Mouse (Mus musculus) brain, adult 10 weeks (tissue): Measurements from ENCODE around the gene Psmb9. TPM values are rescaled to one million over a fixed set of nuclear protein-coding genes. Genes with fewer than 3 reads are reported as not detected.

ENCODE experiments used
- polyA plus RNA-seq: library from polyadenylated mRNA; stranded (reverse); fragments of 350-450 nt; fragmentation: Illumina TruSeq; extraction: RNeasy Lipid Tissue Mini Kit (QIAGEN cat#74804); gene quantifications from one replicate; pipeline ENCODE4 v1.2.3, GENCODE M21; 2015; ENCODE audit warnings: low read depth, low replicate concordance

Gene Psmb9
- polyA plus RNA-seq, result 3.4 TPM

GRCm38 (mm10) chr17:34187261-34187916 lies at the start of gene Psmb9, which contains the start of gene Tap1:
Psmb9 (minus strand) TSS chr17:34187764.
Tap1 (plus strand) TSS chr17:34187553.

GRCm38 (mm10) chr17:34203444-34203843 lies 15.9 kb upstream of the Psmb9 start, which contains the start of gene Tap2:
Tap2 (plus strand) TSS chr17:34203527.

GRCm38 (mm10) chr17:34196941-34197894 lies 9.7 kb upstream of the Psmb9 start, which contains the start of gene Psmb8:
Psmb8 (plus strand) TSS chr17:34197721.

GRCm38 (mm10) chr17:34152923-34153322 lies 34.6 kb downstream of the Psmb9 start, which contains the start of gene H2-DMb1:
H2-DMb1 (plus strand) TSS chr17:34153072.

GRCm38 (mm10) chr17:34143033-34143432 lies 44.5 kb downstream of the Psmb9 start, which contains the start of gene H2-DMb2:
H2-DMb2 (plus strand) TSS chr17:34143307.

Other genes with a start within 250 kb of the Psmb9 start
- gene Pfdn6, start 247.4 kb downstream of the Psmb9 start, polyA plus RNA-seq, result 145 TPM
- gene Wdr46, start 247.1 kb downstream of the Psmb9 start, polyA plus RNA-seq, result 10.6 TPM
- gene B3galt4, start 236.3 kb downstream of the Psmb9 start, polyA plus RNA-seq, result 6.7 TPM
- 65.0 TPM for gene Vps52, start 232.0 kb downstream of the Psmb9 start, polyA plus RNA-seq
- 1,085 TPM for gene Rps18, start 231.8 kb downstream of the Psmb9 start, polyA plus RNA-seq
- 54.0 TPM for gene H2-K1, start 187.4 kb downstream of the Psmb9 start, polyA plus RNA-seq
- gene Ring1, start 163.1 kb downstream of the Psmb9 start, polyA plus RNA-seq, result 43.2 TPM
- gene H2-Ke6, start 159.7 kb downstream of the Psmb9 start, polyA plus RNA-seq, result 71.2 TPM
- gene Slc39a7, start 156.1 kb downstream of the Psmb9 start, polyA plus RNA-seq, result 90.9 TPM
- gene Rxrb, start 156.0 kb downstream of the Psmb9 start, polyA plus RNA-seq, result 71.9 TPM
- gene Col11a2, start 148.3 kb downstream of the Psmb9 start, polyA plus RNA-seq, result 8.4 TPM
- 1.2 TPM for gene H2-Oa, start 95.4 kb downstream of the Psmb9 start, polyA plus RNA-seq
- gene H2-DMa, start 68.2 kb downstream of the Psmb9 start, polyA plus RNA-seq, result 15.6 TPM
- gene Brd2, start 65.1 kb downstream of the Psmb9 start, polyA plus RNA-seq, result 127 TPM
- gene H2-DMb2, start 44.5 kb downstream of the Psmb9 start, polyA plus RNA-seq, result 0.57 TPM
- 2.6 TPM for gene H2-DMb1, start 34.7 kb downstream of the Psmb9 start, polyA plus RNA-seq
- gene Tap1, start 211 bp downstream of the Psmb9 start, polyA plus RNA-seq, result 2.1 TPM
- gene Psmb8, start 10.0 kb upstream of the Psmb9 start, polyA plus RNA-seq, result 7.5 TPM
- gene Tap2, start 15.8 kb upstream of the Psmb9 start, polyA plus RNA-seq, result 5.0 TPM
- gene H2-Ob, start 51.1 kb upstream of the Psmb9 start, polyA plus RNA-seq, result 1.2 TPM
- 3.8 TPM for gene H2-Ab1, start 69.9 kb upstream of the Psmb9 start, polyA plus RNA-seq
- 4.1 TPM for gene H2-Aa, start 100.1 kb upstream of the Psmb9 start, polyA plus RNA-seq
- 4.5 TPM for gene H2-Eb1, start 118.1 kb upstream of the Psmb9 start, polyA plus RNA-seq
- gene H2-Eb2, start 137.9 kb upstream of the Psmb9 start, polyA plus RNA-seq, result 0.12 TPM
- not detected for gene Btnl2, start 167.1 kb upstream of the Psmb9 start, polyA plus RNA-seq
- not detected for gene Btnl1, start 189.4 kb upstream of the Psmb9 start, polyA plus RNA-seq
- gene BC051142, start 211.1 kb upstream of the Psmb9 start, polyA plus RNA-seq, result 4.6 TPM